Mouse (Mus musculus) R1 (cell line): ENCODE measurements around the gene Fads2.
A peak's percentile ranks its signal among the peaks of the same experiment; 100 is the strongest.

ENCODE experiments used
- DNase-seq: peaks from one replicate; pipeline ENCODE4 v3.0.0-alpha.2; 2018; ENCODE audit warnings: low read depth, low spot score

The Fads2 gene

DNA sequence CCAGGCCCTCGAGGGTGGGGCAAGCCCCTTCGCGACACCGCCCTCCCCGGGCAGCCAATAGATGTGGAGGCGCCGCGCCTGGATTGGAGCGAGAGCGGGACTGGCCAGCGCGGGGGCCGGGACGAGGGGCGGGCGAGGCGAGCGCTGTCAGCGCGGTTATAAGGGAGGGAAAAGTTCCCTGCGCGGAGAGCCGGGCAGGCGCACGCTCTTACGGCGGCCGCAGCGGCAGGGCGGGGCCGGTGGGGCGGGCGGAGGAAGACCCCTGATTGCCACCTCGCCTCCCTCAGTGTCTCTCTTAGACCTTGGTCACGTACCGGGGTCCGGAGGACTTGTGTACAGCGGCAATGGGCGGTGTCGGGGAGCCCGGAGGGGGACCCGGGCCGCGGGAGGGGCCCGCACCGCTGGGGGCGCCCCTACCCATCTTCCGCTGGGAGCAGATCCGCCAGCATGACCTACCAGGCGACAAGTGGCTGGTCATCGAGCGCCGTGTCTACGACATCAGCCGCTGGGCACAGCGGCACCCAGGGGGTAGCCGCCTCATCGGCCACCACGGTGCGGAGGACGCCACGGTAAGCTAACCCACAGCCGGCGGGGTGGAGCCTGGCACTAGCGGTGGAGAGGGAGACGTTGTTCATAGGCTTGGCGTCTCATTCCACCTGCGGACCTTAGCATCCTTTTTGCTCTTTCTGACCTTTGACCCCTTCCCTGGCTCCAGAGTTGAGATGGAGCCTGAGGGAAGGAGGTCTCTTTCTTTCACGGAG, 60.0 kb downstream of the Fads2 start, which contains the start of gene Fads3:
Fads3 (plus strand) TSS at position 182 of the 761 bp plus-strand sequence.
- peak; percentile 30 for DNase-seq

DNA sequence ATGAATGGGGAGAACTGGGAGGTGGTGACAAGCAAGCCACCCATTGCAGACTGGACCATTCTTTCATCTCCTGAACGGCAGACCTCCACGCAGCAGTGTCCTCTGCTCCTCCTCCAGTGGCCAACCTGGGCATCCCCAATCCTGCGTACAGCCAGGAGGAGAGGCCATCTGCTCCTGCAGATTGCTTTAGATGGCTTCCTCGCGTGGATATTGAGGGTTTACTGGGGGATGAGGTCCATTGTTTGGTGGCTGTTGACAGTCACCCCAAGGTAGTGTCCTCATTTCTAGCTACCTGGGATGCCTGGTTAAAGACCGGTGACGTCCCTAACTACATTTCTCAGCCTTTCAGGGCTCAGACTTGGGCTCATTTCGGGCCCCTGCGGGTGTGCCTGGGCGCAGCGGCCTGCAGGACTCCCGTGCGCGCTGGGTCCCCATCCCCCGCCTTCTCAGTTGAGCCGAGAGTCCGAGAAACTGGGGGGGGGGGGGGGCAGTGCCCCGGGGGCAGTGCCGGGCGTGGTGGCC, 60.6 kb downstream of the Fads2 start:
- no peak for DNase-seq

DNA sequence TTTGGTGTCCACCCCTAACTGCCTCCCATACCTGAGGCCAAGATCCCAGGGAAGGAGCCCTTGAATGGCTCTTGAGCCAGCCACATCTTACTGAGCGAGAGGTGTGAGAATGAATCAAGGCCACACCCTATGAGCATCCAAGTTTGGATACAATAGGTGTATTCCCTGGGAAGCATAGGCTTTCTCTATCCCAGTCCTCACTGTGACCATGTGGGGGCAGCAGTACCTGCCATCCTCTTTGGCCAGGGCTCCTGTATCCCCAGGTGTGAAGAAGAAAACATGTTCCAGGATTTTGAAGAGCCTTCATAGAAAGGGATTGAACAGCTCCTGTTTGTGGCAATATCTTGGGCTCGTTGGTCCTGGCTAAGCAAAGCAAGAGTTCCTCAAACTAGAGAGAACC, 61.9 kb downstream of the Fads2 start:
- peak; percentile 70 for DNase-seq

DNA sequence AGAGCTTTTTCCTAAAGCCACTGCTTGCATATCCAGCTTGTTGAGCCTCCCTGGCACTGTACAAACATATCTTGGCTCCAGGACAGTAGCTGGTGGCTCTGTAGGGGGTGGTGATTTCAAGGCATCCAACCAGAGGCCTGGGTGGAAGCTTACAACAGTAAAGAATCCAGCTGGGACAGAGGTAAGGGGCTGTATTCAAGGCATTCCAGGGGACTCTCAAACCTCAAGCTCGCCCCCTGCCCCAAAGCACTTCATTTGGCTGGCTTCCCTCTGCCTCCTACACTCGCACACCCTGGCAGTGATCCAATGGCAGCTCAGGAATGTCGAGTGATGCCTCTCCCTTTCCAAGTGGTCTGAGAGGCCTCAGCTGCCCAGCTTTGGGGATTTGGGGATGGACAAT, 62.6 kb downstream of the Fads2 start:
- no peak for DNase-seq

DNA sequence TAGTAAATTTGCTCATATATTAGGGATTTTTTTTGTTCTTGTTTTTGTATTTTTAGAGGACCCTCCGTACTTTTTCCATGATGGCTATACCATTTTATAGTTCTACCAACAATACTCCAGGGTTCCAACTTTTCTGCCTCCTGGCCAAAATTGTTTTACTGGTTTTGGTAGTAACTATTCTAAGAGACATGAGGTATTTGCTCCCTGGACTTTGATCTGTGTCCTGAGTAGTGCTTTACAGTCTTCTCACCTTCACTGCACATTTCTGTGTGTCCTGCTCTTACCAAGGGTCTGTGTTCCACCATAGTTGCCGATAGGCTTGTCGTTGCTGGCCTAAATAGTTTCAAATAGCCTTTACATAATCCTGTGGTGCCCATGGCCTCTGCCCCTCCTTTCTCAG, 63.2 kb downstream of the Fads2 start:
- no peak for DNase-seq

DNA sequence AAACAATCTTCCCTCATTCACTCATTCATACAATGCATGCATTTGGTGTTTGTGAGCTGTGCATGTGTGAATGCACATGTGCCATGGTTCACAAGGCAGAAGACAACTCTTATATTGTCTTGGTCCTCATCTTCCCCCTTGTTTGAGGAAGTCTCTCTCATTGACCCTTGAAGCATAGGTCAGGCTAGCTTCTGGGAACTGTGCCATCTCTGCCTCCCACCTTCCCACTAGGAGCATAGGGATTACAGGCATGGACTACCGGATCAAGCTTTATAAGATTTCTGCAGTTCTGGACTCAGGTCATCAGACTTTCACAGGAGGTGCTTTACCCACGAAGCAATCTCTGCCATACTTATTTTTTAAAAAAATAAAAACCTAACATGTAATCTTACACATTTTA, 64.0 kb downstream of the Fads2 start:
- DNase-seq, result no peak

DNA sequence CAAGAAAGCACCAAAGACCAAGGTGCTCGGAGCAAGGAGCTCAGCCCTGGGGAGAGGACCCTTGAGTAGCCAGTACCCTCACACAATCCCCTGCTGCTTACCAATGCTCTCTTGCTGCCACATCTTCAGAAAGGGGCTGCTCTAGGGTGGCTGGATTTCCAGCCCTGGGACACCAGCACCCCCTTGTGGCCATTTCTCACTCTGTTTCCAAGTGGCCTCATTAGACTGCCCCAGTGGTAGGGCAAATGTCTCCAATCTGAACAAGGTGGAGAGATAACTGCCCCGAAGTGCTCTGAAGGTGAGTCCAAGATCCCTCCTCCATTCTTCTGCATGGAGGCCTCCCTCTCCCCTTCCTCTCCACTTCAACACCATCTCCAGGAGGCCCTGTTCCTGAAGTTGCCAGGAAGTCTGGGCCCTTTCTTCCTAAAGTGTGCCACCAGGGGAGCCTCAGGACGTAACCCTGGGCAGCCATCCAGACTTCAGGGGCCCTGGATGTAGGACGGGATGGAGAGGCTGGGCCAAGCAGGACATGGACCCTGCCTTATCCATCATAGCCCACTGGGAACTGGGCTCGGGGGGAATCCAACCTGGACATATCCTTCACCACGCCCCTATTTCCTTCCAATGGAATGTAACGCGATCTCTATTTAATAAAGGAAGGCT, 66.6 kb downstream of the Fads2 start:
- peak; percentile 76 for DNase-seq

DNA sequence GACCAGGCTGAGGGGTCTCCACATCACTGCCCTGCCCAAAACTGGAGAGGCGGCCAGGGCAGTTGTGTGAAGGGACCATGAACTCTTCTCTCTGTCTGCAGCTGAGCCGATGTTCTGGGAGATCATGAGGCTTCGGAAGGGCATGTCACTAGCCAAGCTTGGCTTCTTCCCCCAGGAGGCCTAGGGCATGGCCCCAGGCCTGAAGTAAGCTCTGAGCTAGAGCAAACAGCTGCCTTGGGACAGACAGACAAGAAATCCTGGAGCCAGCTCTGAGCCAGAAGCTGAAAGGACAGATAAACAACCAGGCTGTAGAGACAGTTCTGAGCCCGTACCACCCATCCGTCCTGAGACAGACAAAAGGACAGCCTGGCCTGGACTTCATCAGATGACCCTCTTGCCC, 67.2 kb downstream of the Fads2 start:
- DNase-seq, result no peak

DNA sequence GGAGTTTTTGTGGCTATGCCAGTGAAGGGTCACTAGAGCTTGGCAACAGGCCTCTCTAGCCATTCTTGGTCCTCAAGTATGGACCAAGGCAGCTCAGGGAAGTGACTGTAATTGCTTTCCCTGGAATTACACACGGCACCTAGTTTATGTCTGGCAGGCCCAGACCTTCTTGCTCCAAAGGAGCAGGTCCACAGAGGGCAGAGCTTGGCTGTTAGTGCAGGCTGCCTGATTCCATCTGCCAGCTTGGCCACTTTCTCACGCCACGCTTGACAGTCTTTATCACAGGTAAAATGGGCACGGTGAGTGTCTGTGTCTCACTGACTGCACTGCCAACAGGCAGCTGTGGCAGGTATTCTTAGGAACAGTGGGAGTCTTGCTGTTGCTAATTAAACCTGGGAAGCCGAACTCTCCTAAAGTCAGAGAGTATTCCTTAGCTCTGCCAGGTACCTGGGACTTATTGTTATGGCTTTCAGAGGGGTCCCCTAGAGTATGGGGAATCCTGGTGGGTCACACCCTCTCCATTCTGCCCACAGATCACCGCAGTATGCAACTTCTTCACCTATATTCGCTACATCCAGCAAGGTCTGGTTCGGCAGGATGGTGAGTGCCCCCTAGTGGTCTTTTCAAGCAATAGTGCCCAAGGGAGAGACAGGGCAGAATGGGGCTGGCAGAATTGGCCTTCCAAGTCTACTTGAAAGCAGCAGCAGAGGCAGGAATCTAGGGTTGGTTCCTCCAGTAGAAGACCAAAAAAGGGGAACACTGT, 68.2 kb downstream of the Fads2 start:
- peak; percentile 77 for DNase-seq

DNA sequence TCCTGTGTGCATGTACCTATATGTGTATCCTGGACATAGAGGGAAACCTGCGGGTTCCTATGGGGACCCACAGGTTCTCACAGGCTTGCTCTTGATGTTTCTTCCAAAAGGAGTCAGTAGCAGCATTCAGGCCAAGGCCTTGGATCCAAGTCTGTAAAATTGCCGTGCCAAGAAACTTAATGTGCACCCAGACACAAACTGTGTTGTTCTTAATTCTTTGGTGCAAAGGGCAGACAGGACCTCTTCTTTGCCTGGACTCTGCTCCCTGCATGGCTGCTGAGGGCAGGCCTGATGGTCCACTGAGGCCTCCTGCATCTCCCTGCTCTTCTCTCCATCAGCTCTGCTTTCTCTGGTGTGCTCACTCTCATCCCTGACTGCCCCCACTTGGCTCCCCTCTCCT, 71.8 kb downstream of the Fads2 start:
- DNase-seq, result no peak

DNA sequence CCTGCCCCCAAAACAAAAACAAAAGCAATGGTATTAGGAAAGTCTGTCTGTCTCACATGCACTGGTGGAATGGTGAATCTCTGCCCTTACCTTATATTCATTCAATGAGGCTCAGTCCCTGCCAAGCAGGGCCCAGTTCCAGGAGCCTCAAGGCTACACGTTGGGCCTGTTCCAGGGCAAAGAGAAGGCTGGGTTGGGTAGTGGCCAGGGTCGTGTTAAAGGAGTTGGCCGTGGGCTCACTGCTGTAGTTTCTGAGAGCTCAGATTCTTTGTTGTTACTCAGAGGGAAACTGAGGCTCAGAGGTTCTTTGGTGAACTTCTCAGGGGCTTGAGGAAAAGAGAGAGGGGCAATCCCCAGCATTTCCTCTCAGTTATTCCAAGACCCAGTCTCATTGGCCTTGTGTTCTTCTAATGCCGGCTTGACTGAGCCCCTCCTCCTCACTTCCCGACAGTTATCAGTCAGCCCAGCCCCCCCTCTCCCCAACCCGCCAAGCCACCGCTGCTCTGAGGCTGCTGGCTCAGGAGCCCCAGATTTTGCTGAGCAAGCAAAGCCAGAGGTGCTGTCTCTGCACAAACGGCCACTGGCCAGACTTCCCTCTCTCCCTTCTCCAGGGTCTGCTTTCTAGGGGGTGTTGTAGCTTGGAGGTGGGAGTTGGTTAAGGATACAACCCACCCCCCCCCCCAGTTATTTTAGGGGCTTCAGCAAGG, 76.2 kb downstream of the Fads2 start:
- DNase-seq, result no peak

DNA sequence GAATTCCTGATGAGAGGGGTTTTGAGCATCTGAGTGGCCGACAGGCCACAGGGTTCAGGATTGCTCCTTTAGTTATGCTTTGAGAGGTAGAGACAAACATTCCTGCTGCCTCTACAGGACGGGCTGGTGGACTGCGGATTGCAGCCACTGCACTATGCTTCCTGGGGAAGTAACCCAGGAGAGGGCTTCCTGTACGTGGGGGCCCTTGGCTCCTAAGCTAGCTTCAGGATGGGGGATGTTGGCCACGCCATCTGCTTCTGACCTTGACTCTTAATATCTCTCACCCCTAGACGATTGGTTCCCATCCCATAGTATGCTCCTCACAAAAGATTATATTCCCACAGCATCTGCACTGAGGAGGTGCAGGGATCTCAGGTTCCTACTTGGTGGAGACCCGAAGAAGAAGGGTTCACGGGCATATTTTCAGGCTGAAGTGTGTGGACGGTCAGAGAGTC, 78.2 kb downstream of the Fads2 start:
- DNase-seq, result no peak

DNA sequence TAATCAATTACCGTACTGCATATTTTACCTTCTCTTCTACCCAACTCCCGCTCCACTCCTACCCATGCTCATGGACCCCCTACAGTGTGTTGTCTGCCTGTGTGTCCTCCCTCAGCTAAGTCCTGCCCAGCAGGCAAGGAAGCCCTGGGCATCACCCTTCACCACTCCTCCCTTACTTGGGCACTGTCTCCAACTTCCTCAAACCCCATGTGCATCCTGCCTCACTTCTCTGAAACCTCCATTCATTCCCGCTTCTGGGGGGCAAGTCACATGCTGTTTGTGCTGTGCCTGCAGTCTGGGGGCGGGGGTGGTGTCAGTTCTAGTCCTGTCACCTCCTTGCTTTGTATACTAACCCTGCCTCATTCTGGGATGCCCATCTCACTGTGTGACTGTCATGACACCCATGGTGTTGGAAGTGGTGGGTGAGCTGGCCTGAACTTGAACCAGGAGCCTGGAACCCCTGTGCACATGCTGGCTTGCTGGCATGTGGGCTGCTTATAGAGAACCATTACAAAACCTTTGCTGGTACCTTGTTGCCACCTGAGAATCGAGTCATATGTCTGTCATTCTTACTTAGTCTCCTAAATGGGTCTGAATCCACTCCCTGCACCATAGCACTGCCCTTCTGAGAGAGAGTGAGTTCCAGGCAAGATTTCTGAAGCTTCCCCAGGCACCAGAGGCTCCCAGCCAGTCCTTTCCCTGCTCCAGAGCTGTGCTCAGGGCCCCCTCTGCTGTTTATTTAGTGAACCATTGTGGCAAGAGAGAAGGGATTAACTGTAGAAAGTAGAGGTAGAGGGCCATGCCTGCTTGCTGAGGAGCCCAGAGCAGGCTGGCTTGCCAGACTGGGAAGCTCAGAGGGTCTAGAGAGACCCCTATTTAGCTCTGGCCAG, 78.9 kb downstream of the Fads2 start:
- DNase-seq, result peak; percentile 23

DNA sequence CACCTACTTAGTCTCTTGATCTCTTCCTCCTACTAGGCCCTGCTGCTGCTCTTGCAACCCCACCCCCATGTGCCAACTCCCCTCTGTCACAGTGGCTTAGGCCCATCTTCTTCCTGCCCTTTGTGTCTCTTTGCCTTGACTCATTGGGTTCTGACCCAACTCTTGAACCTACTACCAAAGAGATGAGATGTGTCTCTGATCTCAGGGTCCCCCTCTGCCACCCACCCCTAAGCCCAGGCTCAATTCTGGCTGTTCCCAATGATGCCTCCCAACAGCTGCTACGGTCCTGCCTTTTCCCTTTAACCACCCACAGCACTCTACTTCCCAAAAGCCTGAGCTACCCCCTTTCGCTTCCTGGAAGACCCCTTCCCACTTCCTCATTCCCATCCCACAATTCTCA, 79.6 kb downstream of the Fads2 start:
- no peak for DNase-seq

DNA sequence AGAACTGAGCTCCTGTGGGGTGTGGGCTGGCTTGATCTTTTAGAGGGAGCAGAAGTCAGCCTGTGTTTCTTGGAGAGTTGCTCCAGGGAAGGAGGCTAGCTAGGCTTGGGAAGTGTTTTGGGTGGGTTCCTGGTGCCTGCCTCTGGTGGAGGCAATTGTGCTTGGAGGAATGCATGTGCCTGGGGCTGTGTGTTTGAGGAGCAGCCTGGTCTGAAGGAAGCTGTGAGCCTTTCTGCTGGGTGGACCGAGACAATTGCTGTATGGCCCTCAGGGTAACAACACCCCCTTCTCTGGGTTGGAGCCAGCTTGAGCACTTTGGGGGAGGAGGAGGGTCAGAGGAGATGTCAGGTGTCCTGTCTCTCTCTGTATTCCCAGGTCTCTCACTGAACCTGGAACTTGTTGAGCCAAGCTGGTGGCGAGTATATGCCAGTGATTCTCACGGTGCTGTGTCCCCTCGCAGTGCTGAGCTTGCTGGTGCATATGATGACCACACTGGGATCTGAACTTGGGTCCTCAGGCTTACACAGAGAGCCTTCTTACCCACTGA, 82.3 kb downstream of the Fads2 start:
- no peak for DNase-seq

DNA sequence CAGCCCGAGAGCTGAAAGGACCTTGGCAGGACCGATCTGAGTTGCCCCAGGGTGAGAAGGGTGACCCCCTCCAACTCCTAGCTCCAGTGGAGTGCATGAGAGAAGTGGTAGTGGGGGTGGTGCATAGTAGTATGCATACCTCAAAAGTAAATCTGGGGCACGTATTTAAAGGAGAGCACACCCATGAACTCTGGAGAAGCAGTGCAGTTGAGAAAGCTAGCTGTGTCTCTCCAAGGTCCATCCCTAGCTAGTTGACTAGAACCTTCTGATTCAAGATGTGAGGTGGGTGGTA, 83.1 kb downstream of the Fads2 start:
- DNase-seq, result no peak

DNA sequence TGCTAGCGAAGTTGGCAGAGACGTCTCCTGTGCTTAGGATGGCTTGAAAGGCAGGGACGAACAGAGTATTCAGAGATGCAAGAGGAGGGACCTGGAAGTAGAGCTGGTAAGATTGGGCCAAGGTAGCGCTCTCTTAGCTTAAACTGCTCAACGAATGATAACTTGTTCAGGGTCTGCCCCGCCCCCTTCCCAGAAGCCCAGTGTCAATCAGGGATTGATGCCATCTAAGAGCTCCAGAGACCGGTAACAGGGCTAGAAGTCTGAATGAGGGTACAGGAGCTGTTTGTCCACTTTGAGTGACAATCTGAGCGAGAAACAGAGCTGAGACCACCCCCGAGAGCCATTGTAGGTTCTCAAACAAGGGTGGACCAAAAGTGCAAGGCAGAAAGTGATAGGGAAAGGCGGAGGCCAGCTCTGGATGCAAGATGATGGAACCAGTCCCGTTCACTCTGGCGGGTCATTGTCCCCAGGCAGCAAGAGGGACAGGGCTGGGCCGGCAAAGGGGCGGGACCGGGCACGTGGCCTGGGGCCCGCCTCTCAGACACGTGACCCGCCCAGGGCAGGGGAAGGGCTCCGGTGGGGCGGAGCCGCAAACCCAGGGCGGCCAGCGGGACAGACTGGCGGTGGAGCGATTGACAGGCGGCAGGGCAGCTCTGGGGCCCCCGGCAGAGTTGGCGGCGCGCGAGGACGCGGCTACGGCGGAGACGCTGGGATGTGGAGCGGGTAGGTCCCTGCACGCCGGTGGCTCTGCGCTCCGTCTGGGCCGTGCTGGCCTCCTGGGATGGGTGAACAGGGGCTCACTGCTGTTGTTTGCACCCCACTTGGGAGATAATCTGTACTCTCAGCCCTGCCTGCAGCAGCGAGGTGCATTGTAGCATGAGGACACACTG, 83.7 kb downstream of the Fads2 start:
- peak; percentile 62 for DNase-seq

DNA sequence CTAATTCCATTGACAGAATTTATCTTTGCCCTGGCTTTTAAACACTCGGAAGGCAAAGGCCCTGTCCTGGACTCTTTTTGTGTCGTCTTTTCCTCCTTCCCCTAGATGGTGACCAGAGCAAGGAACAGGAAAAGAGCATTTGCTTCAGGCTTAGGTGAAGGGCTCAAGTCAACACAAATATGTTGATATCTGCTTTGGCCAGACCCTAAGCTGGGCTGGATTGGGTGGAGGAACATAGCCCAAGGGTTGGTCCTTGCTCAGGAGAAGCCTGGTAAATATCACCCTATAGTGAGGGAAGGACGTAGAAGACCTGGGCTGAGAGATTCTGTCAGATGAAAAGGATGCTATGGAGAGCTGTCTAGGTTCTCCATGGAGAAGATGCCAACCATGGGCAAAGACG, 85.4 kb downstream of the Fads2 start:
- no peak for DNase-seq

DNA sequence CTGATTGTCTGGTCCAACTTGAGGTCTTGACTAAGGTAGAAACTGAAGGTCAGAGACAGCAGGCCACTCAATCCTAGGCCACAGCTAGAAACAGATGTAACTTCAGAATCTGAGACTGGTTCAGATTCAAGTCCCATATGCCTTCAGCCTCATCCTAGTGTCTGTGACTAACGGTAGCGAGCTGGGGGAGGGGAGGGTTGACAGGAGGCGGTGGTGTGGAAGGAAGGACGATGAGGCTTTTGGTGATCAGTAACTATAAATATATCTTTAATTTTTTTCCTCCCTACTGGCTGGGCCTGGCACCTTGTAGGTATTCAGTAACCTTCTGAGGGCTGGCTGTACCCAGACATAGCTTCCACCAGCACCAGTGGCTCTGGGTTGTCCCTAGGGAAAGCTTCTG, 86.1 kb downstream of the Fads2 start:
- no peak for DNase-seq

DNA sequence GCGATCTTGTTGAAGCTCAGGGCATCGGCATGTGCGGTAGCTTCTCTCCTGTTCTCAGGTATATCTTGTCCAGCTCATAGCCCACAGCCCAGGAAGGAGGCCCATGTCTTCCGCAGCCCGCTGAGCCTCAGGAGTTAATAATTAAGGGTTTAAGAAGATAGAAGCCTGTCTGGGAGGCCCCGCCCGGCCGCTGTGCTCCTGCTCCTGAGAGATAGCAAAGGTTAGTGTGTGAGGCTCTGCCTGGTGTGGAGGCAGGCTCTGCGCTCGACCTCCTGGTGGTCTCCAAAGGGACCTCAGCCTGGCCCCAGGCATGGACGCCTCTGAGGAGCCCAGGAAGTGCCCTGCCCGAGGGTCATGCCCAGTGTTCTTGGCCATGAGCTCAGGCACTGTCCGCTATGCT, 86.7 kb downstream of the Fads2 start:
- no peak for DNase-seq
